Mouse (Mus musculus) lung, adult 2 months (tissue): ENCODE data around the gene Tmem80.

ENCODE experiments used
- CTCF ChIP-seq: fragments of 200-500 bp; IDR thresholded peaks from 2 replicates; pipeline ENCODE4 v1.5.1; 2011; ENCODE audit warnings: mild to moderate bottlenecking, low read length, control low read depth; ENCODE audit not compliant: insufficient read depth
- POLR2A ChIP-seq: fragments of 200-500 bp; IDR thresholded peaks from 2 replicates; pipeline ENCODE4 v1.6.1; 2011; ENCODE audit warnings: low read depth, mild to moderate bottlenecking, control low read depth, low read length, borderline replicate concordance; ENCODE audit errors: extremely low read depth

DNA sequence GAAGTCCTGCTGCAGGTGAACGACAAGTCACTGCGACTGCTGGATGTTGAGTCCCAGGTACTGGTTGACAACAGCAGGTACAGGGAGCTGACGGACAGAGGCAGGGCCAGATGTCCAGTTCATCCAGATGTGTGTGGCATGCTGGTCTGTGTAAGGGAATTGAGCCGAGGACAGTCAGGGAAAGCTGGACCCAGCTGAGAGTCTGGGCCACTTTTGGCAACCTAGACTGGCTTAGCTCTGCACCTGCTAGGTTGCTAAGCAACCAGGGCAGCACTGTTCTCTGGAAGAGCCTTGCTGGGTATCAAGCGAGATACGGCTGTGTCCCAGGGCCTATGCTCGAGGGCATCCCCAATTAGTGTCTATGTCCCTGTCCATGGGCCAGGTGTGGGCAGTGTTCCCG, 27.5 kb downstream of the Tmem80 start:
- TF ChIP-seq CTCF (no peak), POLR2A (no peak)
